Mouse (Mus musculus): Measurements from ENCODE around the gene Fam110a.

The Fam110a gene

DNA sequence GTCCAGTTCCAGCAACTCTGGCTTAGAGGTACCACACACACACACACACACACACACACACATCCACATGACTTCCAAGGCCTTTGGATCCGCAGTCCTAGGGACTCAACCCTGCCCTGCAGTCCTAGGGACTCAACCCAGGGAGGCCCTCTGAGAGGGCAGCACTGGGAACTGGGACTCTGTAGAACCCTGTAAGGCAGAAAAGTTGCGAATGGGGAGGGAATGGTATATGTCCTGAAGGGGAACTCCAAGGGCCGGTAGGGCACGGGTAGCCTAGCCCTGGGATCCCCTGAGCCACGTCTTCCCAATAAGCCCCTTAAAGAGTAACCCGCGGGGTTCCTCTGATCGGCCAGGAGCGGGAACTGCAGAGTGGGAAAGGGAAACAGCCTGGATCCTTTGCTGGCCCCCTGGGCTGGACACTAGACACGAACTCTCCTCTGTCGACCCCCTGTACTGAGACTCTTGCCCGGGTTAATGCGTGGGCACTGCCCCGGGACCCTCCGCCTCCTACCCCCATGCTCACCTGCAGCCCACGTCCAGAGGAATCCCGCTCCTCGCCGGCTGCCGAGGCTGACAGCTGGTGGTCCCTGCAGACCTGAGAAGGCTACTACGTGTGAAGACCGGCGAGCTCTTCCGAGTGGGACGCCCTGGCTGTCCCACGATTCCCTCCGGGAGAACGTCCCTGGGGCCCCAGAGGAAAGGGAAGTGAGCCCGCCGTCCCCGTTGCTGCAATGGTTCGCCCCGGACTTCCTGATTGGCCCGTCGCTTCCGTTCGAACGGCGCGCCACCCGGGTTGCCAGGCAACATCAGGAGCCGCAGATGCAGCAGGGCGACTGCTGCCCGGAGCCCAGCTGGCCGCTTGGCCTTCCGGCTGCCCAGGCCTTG is at the start of gene Fam110a:
Gene Fam110a (minus strand): TSS at position 750 of the 885 bp plus-strand sequence.
- DNase-seq (ENCODE audit: low read depth, low spot score) = peak; percentile 90

- DNase-seq (ENCODE audit: low read depth, low spot score) = peak; percentile 82
These were observed 49.4 kb upstream of the Fam110a start for GRCm38 (mm10) chr2:152029252-152030082.

GRCm38 (mm10) chr2:152024883-152025422 is 44.9 kb upstream of the Fam110a start:
- no peak for DNase-seq (ENCODE audit: low read depth, low spot score)

DNA sequence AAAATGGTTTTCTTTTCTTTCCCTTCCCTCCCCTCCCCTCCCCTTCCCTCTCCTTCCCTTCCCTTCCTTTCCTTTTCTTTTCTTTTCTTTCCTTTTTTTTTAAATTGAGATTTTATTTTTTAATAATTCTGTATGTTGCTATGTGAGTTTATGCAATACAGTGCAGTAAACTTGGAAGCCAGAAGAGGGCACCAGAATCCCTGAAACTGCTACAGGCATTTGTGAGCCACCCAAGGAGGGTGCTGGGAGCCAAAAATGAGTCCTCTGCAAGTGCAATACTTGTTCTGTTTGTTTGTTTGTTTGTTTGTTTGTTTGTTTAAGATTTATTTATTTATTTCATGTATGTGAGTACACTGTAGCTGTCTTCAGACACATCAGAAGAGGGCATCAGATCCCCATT is 42.0 kb upstream of the Fam110a start:
- peak; percentile 27 for DNase-seq (ENCODE audit: low read depth, low spot score)

DNA sequence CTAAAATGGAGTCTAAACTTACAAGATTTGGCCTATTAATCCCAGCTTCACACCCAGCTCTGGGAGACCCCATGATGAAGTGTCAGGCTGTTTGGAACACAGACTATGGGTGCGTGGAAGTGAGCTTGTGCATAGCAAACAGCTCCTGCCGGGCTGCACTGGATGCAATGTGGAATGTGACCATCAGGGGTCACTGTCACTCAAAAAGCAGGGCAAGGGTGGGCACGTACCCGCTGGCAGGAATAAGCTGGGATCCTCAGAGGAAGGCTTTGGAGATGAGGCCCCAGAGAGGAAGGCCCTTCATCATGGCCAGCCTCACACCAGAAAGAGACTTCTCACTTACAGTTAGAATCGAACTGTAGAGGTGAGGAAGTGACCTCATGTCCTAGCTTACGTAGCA is 40.2 kb upstream of the Fam110a start:
- DNase-seq (ENCODE audit: low read depth, low spot score) = peak; percentile 49

DNA sequence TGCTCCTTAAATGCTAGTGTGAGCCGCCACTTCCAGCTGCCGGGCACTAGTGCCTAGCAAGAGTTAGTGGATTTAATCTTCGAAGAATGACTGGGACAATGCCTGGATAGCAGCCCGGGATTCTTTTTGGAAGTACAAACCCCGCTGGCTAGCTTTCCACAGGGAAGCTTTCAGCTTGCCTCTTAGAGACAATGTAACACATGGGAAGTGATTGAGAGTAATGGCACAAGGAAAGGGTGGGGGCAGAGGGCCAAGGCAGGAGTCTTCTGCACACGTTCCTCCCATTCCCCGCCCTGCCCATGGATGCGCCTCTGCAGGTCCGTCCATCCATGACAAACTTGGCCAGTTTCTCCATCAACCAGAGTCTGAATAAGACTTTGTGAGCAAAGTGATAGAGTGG is 36.6 kb upstream of the Fam110a start:
- no peak for DNase-seq (ENCODE audit: low read depth, low spot score)

- no peak for DNase-seq (ENCODE audit: low read depth, low spot score)
These were observed 36.0 kb upstream of the Fam110a start for GRCm38 (mm10) chr2:152015997-152016396.

GRCm38 (mm10) chr2:152012701-152013100 is 32.7 kb upstream of the Fam110a start:
- no peak for DNase-seq (ENCODE audit: low read depth, low spot score)

DNA sequence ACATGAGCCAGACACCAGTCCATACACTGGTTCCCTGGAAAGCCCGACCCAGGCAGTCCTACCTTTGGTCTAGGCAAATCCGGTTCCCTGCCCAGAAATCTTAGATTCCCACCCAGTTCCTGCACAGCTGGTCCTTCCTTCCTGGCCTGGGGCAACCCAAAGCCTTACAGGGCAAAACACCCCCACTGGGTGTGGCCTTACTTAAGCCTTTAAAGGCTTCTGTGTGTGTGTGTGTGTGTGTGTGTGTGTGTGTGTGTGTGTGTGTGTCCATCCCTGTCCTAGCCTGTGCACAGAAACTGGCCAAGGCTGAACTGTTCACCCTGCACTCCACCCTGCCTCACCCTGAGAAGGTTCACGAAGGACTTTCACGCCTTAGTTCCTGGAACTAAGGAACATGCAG is 32.2 kb upstream of the Fam110a start:
- no peak for DNase-seq (ENCODE audit: low read depth, low spot score)

DNA sequence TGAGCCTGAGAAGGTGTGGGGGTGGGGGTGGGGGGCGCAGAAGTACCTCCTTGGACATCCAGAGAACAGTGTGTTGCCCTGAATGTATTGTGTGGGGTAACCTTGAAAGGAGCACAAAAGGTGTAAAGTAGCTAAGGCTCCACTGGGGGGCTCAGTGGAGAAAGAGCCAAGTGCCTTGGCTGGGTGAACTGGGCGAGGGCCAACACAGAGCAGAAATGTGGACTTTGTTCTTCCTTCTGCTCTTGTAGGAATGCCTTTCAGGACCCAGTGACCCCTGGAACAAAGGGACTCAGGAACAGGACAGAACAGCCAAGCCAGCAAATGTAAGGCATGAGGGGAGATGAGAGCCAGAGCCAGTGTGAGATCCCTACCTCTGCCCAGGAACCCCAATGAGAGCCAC is 31.7 kb upstream of the Fam110a start:
- no peak for DNase-seq (ENCODE audit: low read depth, low spot score)

DNA sequence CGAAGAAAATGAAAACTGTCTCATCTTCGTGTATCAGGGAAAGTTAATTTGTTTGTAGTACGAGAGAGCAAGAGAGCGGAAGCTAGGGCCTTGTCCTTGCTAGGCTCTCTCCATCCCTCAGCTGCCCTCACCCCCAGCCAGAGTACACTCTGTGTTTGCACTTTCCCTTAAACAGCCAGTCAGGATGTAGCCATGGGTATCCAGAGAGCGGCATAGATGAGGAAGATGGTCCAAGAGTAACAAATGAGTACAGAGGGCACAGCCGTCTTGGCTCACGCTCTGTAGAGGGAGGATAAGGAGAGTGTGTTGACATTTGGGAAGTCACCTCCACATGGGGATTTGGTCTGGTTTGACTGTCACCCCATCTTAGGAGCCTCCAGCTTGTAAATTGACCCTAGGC is 30.6 kb upstream of the Fam110a start:
- DNase-seq (ENCODE audit: low read depth, low spot score) = no peak

- DNase-seq (ENCODE audit: low read depth, low spot score) = no peak
These were observed 30.2 kb upstream of the Fam110a start for GRCm38 (mm10) chr2:152010251-152010650.

DNA sequence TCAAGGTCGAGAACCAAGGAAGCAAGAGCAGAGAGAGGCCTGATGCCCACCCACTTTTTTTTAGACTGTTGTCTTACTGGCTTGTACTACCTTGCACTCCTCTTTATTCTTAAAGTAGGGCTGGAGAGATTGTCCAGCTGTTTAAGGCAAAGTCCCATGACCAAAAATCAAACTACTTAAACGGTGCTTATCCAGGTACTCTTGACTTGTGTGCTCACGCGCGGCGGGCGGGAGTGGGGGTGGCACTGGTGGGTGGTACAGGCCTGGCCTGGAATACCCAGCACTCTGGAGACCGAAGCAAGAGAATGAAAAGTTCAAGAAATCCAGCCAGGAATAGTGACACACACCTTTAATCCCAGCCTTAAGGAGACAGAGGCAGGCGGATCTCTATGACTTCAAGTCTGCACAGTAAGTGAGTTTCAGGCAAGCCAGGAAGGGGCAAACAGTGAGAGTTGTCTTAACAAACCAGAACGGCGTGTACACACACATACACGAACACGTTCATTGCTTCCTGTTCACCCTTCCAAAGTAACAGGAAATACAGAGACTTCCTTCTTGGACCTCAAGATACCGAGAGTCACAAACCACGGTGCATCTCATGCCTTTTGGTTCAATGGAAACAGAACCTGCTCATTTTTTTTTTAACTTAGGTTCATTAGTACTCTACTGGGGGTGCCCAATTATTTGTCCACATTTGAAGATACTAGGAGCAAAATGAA is 29.2 kb upstream of the Fam110a start:
- no peak for DNase-seq (ENCODE audit: low read depth, low spot score)

GRCm38 (mm10) chr2:152007783-152008182 is 27.8 kb upstream of the Fam110a start:
- no peak for DNase-seq (ENCODE audit: low read depth, low spot score)

DNA sequence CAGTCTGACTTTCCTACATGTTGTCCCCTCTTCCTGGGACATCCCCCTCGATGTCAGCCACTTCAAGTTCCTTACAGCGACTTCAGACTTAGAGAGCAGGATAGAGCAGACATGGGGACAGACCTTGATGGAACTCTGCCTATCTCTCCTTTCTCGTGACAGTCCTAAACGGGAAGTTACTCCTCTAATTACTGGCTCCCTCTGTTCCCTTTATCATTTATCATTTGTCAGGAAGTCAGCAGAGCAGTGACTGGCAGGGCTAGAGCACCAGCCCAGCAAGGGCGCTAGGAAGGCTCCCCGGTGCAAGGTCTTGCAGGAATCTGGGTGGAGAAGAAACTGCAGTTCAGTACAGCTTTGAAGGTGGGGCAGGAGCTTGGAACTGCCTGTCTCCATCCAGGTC is 22.5 kb upstream of the Fam110a start:
- DNase-seq (ENCODE audit: low read depth, low spot score) = no peak

DNA sequence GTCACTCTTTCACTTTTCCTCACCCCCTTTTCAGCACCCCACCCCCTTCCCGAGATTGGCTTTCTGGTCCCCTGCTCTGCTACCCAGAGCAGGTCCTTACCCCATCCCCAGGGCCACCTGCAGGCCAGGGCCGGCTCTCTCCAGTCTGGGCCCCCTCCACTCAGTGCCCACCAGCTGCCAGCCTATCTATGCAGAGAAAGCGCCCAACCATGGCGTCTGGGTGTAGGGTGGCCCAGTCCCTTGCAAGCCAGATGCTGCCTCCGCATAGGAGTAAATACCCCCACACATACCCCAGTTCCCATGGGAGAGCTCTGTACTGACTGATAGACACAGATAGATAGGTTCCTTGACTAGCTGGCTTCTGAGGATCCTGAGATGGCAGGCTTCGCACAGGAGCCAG is 20.7 kb upstream of the Fam110a start:
- no peak for DNase-seq (ENCODE audit: low read depth, low spot score)

DNA sequence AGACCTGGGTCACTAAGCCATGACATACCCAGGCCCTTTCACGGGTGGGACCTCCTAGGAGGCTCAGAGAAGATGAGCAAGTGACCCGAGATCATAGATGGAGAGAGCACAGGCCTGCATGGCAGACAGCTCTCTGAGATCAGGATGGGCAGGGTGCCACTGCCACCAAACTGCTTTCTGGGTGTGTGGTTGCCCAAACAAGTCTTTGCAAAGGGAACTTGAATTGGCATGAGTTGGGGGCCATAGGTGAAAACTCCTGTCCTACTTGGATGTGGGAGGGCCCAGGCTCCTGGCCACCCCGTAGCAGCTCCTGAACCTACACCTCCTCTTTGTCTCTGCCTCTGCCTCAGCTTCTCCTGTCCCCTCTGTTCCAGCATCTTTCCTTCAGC is 20.3 kb upstream of the Fam110a start:
- no peak for DNase-seq (ENCODE audit: low read depth, low spot score)

DNA sequence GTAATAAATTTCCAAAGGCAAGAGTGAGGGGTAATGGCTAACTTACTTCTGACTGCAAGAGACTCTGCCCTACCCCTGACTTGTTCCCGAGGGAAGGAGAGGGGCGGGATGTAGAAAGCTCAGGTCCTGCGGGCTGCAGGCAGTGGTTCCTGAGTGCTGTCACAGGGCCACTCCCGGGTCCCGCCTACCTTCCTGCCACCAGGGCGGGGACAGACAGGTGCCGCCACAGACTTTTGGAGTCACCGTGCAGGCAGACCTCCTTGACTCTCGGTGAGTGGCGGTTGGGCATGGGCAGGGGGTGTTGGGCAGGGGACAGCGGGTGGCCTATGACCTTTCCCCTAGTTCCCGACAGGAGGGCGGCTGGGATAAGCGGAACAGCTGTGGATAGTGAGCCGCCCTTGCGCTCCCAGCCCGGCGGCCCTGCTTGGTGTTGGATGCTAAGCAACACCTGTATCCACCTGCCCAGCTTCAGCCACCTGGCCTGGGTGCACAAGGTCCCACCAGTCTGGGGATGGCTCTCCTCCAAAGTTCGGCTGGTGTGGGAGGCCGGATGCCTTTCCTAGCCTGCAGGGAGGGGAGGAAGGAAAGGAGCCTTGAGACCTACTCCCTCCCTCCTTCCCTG is 19.8 kb upstream of the Fam110a start:
- no peak for DNase-seq (ENCODE audit: low read depth, low spot score)

DNA sequence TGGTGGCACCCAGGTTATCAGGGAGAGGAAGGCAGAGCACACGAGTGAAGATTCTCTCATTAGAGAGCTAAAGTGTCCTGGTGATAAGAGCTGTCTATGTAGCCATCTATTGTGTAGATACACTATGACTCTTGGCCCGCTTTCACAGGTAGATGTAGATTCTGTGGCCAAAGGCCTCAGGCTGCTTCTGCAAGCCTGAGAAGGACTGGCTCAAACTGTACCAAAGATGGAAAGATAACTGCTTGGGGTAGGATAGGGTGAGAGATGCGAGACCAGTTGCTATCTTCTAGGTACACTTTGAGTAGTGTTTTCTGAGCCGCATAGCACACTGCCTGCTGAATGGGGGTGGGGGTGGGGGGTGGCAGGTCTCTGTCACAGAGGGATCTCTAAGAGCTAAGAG is 18.9 kb upstream of the Fam110a start:
- no peak for DNase-seq (ENCODE audit: low read depth, low spot score)

DNA sequence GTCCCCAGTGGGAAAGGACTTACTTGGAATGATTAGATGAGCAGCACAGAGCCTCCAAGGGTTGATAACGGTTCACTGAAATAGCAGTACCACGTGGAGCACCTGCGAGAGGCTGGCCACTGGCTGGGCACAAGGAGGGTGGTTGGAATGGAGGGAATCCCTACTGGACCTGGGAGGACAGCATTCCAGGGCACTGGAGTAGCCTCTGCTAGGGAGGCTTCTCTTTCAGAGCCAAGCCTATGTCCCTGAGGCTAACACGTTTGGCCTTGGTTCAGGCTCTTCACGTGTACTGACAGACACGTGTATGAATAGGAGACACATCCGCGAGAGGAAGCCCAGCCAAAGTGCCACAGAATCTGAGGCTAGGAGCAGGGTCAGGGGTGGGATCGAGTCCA is 18.5 kb upstream of the Fam110a start:
- no peak for DNase-seq (ENCODE audit: low read depth, low spot score)

GRCm38 (mm10) chr2:151997776-151998504 is 17.9 kb upstream of the Fam110a start:
- no peak for DNase-seq (ENCODE audit: low read depth, low spot score)
